In the genomic region with DNA sequence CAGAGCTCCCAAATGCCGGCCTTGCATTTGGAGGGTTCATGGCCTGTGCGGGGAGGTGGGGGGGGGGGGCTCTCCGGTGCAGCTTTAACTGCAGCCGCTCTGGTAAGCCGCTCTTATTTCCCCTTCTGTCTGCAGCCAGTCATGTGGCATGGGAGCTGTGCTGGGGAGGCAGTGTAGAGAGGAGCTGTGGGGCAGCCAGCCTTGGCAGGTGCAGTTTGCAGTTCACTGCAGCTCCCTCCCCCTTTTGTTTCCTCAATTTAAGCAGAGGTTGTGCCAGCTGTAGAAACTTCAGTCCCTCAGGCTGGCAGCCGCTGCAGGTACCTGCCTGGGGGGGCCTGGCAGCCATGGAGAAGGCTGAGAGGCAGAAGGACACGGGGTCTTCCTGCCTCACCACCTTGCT, we compare ENCODE assay signal across 9 mouse cellular contexts. TPM values are rescaled to one million over a fixed set of nuclear protein-coding genes. Genes with fewer than 3 reads are reported as not detected.
DNase-seq lines count a peak whose midpoint lies in the region; ATAC-seq and TF ChIP-seq lines count a peak whose summit lies in the region.
"Had no signal": no experiment of that assay in that cellular context is flagged by ENCODE, and none has a peak within 500 bp of the region (broad histone marks: within the 10 kb centered on the region; RNA-seq: fewer than 3 reads in every experiment).

No protein-coding gene starts in this region.

- no peak for DNase-seq in heart, adult 2 months
- peak; percentile 87 for DNase-seq in splenic B cell, adult 2 months (ENCODE audit: low read depth, low spot score)
- no peak for DNase-seq in layer of hippocampus, adult 11-12 months (ENCODE audit: low spot score)
- no peak for DNase-seq in frontal cortex, adult 2 months (ENCODE audit: extremely low spot score in 1 of 2, low spot score in 1 of 2)
- no peak for DNase-seq in left cerebral cortex, postnatal 14 days (ENCODE audit: low spot score in 2 of 2)

- WGBS in heart, embryonic 14.5 days: 47% methylated on average over 7 of the region's 7 CpGs
- WGBS in heart, adult 2 months: 56% methylated on average over 7 of the region's 7 CpGs
- WGBS in embryonic facial prominence, embryonic 15.5 days: 30% methylated on average over 7 of the region's 7 CpGs
- WGBS in kidney, embryonic 16.5 days: 15% methylated on average over 7 of the region's 7 CpGs

- no peaks in the 10 kb centered on the region for H3K9me3 ChIP-seq in heart, embryonic 14.5 days (ENCODE audit: control insufficient read depth, low read length)
- no peaks in the 10 kb centered on the region for H3K9me3 ChIP-seq in embryonic facial prominence, embryonic 15.5 days (replicated peaks)
- H3K9me3 ChIP-seq in kidney, embryonic 16.5 days (ENCODE audit: low read length): no peaks in the 10 kb centered on the region

- H3K79me2 ChIP-seq in heart, adult 2 months (replicated peaks; ENCODE audit: control insufficient read depth, insufficient read depth, low read length): no peaks in the 10 kb centered on the region

- H3K4me2 ChIP-seq in heart, embryonic 14.5 days (ENCODE audit: low read length): no peak overlapping the region
- no peak overlapping the region for H3K4me2 ChIP-seq in embryonic facial prominence, embryonic 15.5 days (replicated peaks)
- H3K4me2 ChIP-seq in kidney, embryonic 16.5 days (replicated peaks; ENCODE audit: low read depth, low read length): no peak overlapping the region

- H3K9ac ChIP-seq in heart, embryonic 14.5 days (ENCODE audit: low read length): peak overlapping the region; percentile 35; the same call in 1 of the 2 replicates
- H3K9ac ChIP-seq in heart, adult 2 months (ENCODE audit: low read depth, low read length): no peak overlapping the region
- H3K9ac ChIP-seq in embryonic facial prominence, embryonic 15.5 days: no peak overlapping the region
- peak overlapping the region; percentile 53; the same call in 1 of the 2 replicates for H3K9ac ChIP-seq in kidney, embryonic 16.5 days (replicated peaks; ENCODE audit: low read length)
- H3K9ac ChIP-seq: liver, embryonic 14.5 days had no signal

- intact Hi-C loops in heart, adult 2 months (cut with DNase I): loop anchor here (2.0 kb wide), 1 partner anchor 122 kb away; no protein-coding TSS in a partner anchor
- intact Hi-C loops in left cerebral cortex, postnatal 14 days (cut with DNase I): loop anchor here (10.0 kb wide), 1 partner anchor 62 kb away; a partner anchor contains a TSS

- H3K4me1 ChIP-seq in heart, embryonic 14.5 days (ENCODE audit: control insufficient read depth in 2 of 2, insufficient read depth in 2 of 2, low read length in 2 of 2): peaks cover 49 to 55% of the 10 kb centered on the region in 2 experiments
- H3K4me1 ChIP-seq in heart, adult 2 months (ENCODE audit: control insufficient read depth, insufficient read depth, low read length): peaks cover 8% of the 10 kb centered on the region
- peaks cover 61% of the 10 kb centered on the region for H3K4me1 ChIP-seq in embryonic facial prominence, embryonic 15.5 days
- peaks cover 53% of the 10 kb centered on the region for H3K4me1 ChIP-seq in kidney, embryonic 16.5 days (ENCODE audit: insufficient read depth, low read length)

- H3K4me3 ChIP-seq in heart, embryonic 14.5 days (ENCODE audit: control insufficient read depth in 1 of 2, insufficient read depth in 1 of 2, low read depth in 1 of 2, low read length in 2 of 2): no peak overlapping the region
- no peak overlapping the region for H3K4me3 ChIP-seq in heart, adult 2 months
- H3K4me3 ChIP-seq in embryonic facial prominence, embryonic 15.5 days (replicated peaks): no peak overlapping the region
- no peak overlapping the region for H3K4me3 ChIP-seq in kidney, embryonic 16.5 days (ENCODE audit: low read length)

- TF ChIP-seq CTCF in heart, adult 2 months (IDR thresholded peaks at IDR 0.05): no peak

- peaks cover 59% of the 10 kb centered on the region for H3K36me3 ChIP-seq in heart, embryonic 14.5 days (ENCODE audit: control insufficient read depth, insufficient read depth, low read length)
- no peaks in the 10 kb centered on the region; the same call in 1 of the 2 replicates for H3K36me3 ChIP-seq in heart, adult 2 months (ENCODE audit: control insufficient read depth, insufficient read depth, low read length)
- H3K36me3 ChIP-seq in embryonic facial prominence, embryonic 15.5 days: peaks cover 42% of the 10 kb centered on the region
- peaks cover 38% of the 10 kb centered on the region for H3K36me3 ChIP-seq in kidney, embryonic 16.5 days (ENCODE audit: insufficient read depth, low read length)
- peaks cover 20% of the 10 kb centered on the region for H3K36me3 ChIP-seq in splenic B cell, adult 2 months (ENCODE audit: control insufficient read depth, insufficient read depth, low read length, poor library complexity, severe bottlenecking)

- peak overlapping the region; percentile 76 to 90; a peak in 3 of 4 replicates for H3K27ac ChIP-seq in heart, embryonic 14.5 days (replicated peaks in 1 of 2; ENCODE audit: control insufficient read depth in 1 of 2, insufficient read depth in 1 of 2, low read depth in 2 of 2, low read length in 2 of 2)
- no peak overlapping the region for H3K27ac ChIP-seq in heart, adult 2 months
- peak overlapping the region; percentile 78 for H3K27ac ChIP-seq in embryonic facial prominence, embryonic 15.5 days (replicated peaks)
- H3K27ac ChIP-seq in kidney, embryonic 16.5 days (ENCODE audit: low read length): peak overlapping the region; percentile 93
- H3K27ac ChIP-seq: liver, embryonic 14.5 days had no signal

- ATAC-seq in heart, embryonic 14.5 days (ENCODE audit: insufficient number of reproducible peaks, insufficient read depth, low FRiP score, low read depth): no peak
- no peak for ATAC-seq in embryonic facial prominence, embryonic 15.5 days (ENCODE audit: insufficient number of reproducible peaks, low FRiP score, low TSS enrichment, low read depth)
- no peak for ATAC-seq in kidney, embryonic 16.5 days (ENCODE audit: low FRiP score, low TSS enrichment)

- no peak for TF ChIP-seq POLR2A in heart, adult 2 months (IDR thresholded peaks at IDR 0.05; ENCODE audit: insufficient read depth, low read depth, low read length)

- no peaks in the 10 kb centered on the region for H3K27me3 ChIP-seq in heart, embryonic 14.5 days (ENCODE audit: control insufficient read depth, insufficient read depth, low read length)
- no peaks in the 10 kb centered on the region for H3K27me3 ChIP-seq in heart, adult 2 months (ENCODE audit: control insufficient read depth, insufficient read depth, low read length)
- H3K27me3 ChIP-seq in embryonic facial prominence, embryonic 15.5 days: no peaks in the 10 kb centered on the region
- no peaks in the 10 kb centered on the region for H3K27me3 ChIP-seq in kidney, embryonic 16.5 days (ENCODE audit: insufficient read depth, low read length)
- no peaks in the 10 kb centered on the region for H3K27me3 ChIP-seq in splenic B cell, adult 2 months (ENCODE audit: control insufficient read depth, insufficient read depth, low read length, poor library complexity, severe bottlenecking)

- no peak for TF ChIP-seq EP300 in heart, adult 2 months (IDR thresholded peaks at IDR 0.05; ENCODE audit: insufficient read depth, low read depth, low read length)

RNA-seq across cellular contexts. Expression of a gene that starts 15.1 kb away (rescaled TPM):
- 0.42 and 0.82 TPM in 2 replicates for polyA plus RNA-seq in heart, embryonic 14.5 days (2014; fragmentation: Nextera tagmentation; extraction: Ambion mirVana)
- total RNA-seq in heart, adult 2 months (2021): not detected
- polyA plus RNA-seq in heart, adult 2 months (2012; rRNA removed): 0.53 and 0.66 TPM in 2 replicates
- 8.8 and 9.3 TPM in 2 replicates for polyA plus RNA-seq in embryonic facial prominence, embryonic 15.5 days (2015; fragmentation: Nextera tagmentation; extraction: Ambion mirVana)
- polyA plus RNA-seq in kidney, embryonic 16.5 days (2015; fragmentation: Nextera tagmentation; extraction: Ambion mirVana): 13.2 and 16.8 TPM in 2 replicates
- polyA plus RNA-seq in frontal cortex, adult 2 months (2012; rRNA removed): 8.1 and 9.9 TPM in 2 replicates
- 1 to 10 TPM; 2.4 to 4.1 TPM for total RNA-seq in left cerebral cortex, postnatal 14 days (2021)

RNA-seq across cellular contexts. Expression of a gene that starts 15.5 kb away (rescaled TPM):
- 0.20 and 0.58 TPM in 2 replicates for polyA plus RNA-seq in heart, embryonic 14.5 days (2014; fragmentation: Nextera tagmentation; extraction: Ambion mirVana)
- total RNA-seq in heart, adult 2 months (2021): under 1 TPM in 1 of 2 experiments, not detected in 1; 0.11 TPM
- polyA plus RNA-seq in heart, adult 2 months (2012; rRNA removed): 0.15 and 0.37 TPM in 2 replicates
- polyA plus RNA-seq in embryonic facial prominence, embryonic 15.5 days (2015; fragmentation: Nextera tagmentation; extraction: Ambion mirVana): 0.07 and 0.24 TPM in 2 replicates
- polyA plus RNA-seq in kidney, embryonic 16.5 days (2015; fragmentation: Nextera tagmentation; extraction: Ambion mirVana): 0.10 and 0.15 TPM in 2 replicates
- polyA plus RNA-seq in frontal cortex, adult 2 months (2012; rRNA removed): 8.9 and 14.7 TPM in 2 replicates
- total RNA-seq in left cerebral cortex, postnatal 14 days (2021): 1 to 10 TPM; 7.4 to 10.0 TPM
- polyA plus RNA-seq: liver, embryonic 14.5 days had no signal

RNA-seq across cellular contexts. Expression of a gene that starts 43.8 kb away (rescaled TPM):
- polyA plus RNA-seq in heart, embryonic 14.5 days (2014; fragmentation: Nextera tagmentation; extraction: Ambion mirVana): 1.6 and 2.3 TPM in 2 replicates
- total RNA-seq in heart, adult 2 months (2021): 10 to 100 TPM; 16.3 to 27.3 TPM
- 12.0 and 15.7 TPM in 2 replicates for polyA plus RNA-seq in heart, adult 2 months (2012; rRNA removed)
- polyA plus RNA-seq in embryonic facial prominence, embryonic 15.5 days (2015; fragmentation: Nextera tagmentation; extraction: Ambion mirVana): 17.4 and 20.6 TPM in 2 replicates
- 3.8 TPM in 2 replicates for polyA plus RNA-seq in kidney, embryonic 16.5 days (2015; fragmentation: Nextera tagmentation; extraction: Ambion mirVana)
- 3.9 and 4.0 TPM in 2 replicates for polyA plus RNA-seq in frontal cortex, adult 2 months (2012; rRNA removed)
- 1 to 10 TPM; 2.3 to 5.8 TPM for total RNA-seq in left cerebral cortex, postnatal 14 days (2021)

Comparison
In these comparisons a context has a peak if more than half of its experiments do, and no peak if none do; other contexts are left out.
1. H3K9ac ChIP-seq: peak in heart, embryonic 14.5 days (single experiment) and kidney, embryonic 16.5 days (single experiment); none in heart, adult 2 months (single experiment) and embryonic facial prominence, embryonic 15.5 days (single experiment).